Mouse (Mus musculus): Measurements from ENCODE around the gene Slc39a13. TPM values are rescaled to one million over a fixed set of nuclear protein-coding genes. Genes with fewer than 3 reads are reported as not detected.

Slc39a13 gene
- polyA plus RNA-seq, 1 experiment from 2014 or later, result 18.9 TPM

DNA sequence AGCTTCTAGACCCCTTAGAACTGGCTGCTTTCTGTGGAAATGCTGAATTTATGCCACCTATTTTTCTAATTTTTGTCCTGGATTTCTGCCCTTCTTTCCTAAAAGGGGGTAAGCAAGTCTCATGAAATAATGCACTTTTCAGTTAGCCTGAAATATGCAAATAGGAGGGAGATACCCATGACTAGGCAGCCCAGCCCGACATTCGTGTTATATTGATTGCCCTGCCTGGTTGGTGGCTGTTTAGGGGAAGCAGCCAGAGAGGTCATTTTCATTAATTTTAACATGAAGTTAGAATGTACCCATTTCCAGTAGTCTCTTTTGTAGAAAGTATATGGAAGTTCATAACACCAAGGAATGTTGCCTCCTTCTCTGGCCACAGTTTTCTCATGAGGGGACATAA is 56.3 kb downstream of the Slc39a13 start:
- no peaks in the 10 kb centered on the region for H3K27me3 ChIP-seq (ENCODE audit: control insufficient read depth, insufficient read depth, low read length)
- H3K36me3 ChIP-seq (ENCODE audit: control insufficient read depth, insufficient read depth, low read length), result peaks cover 14% of the 10 kb centered on the region
- no peak overlapping the region for H3K4me3 ChIP-seq (ENCODE audit: low read depth, low read length)
- no peaks in the 10 kb centered on the region for H3K9me3 ChIP-seq (ENCODE audit: control insufficient read depth, low read length)
- H3K4me2 ChIP-seq, result no peak overlapping the region
- 83% methylated on average over 2 of the region's 2 CpGs for WGBS
- H3K27ac ChIP-seq (ENCODE audit: low read depth, low read length), result no peak overlapping the region
- H3K4me1 ChIP-seq (ENCODE audit: control insufficient read depth, insufficient read depth, low read length), result no peaks in the 10 kb centered on the region
- no peak overlapping the region for H3K9ac ChIP-seq (ENCODE audit: low read length)
- no peak for ATAC-seq (ENCODE audit: low FRiP score)
- DNase-seq (ENCODE audit: low spot score, missing footprints), result no peak

Other genes starting within 250 kb of the Slc39a13 start
- gene Mtch2, start 223.3 kb downstream of the Slc39a13 start, polyA plus RNA-seq (2014; fragmentation: Nextera tagmentation; extraction: Ambion mirVana), result 257 and 260 TPM in 2 replicates
- gene C1qtnf4, start 184.6 kb downstream of the Slc39a13 start, polyA plus RNA-seq (2014; fragmentation: Nextera tagmentation; extraction: Ambion mirVana), result 12.3 and 13.1 TPM in 2 replicates
- 45.3 and 48.8 TPM in 2 replicates for gene Kbtbd4, start 165.7 kb downstream of the Slc39a13 start, polyA plus RNA-seq (2014; fragmentation: Nextera tagmentation; extraction: Ambion mirVana)
- 200 and 204 TPM in 2 replicates for gene Ndufs3, start 165.6 kb downstream of the Slc39a13 start, polyA plus RNA-seq (2014; fragmentation: Nextera tagmentation; extraction: Ambion mirVana)
- 99.8 and 103 TPM in 2 replicates for gene Celf1, start 130.0 kb downstream of the Slc39a13 start, polyA plus RNA-seq (2014; fragmentation: Nextera tagmentation; extraction: Ambion mirVana)
- gene Rapsn, start 34.8 kb downstream of the Slc39a13 start, polyA plus RNA-seq (2014; fragmentation: Nextera tagmentation; extraction: Ambion mirVana), result 0.63 and 0.98 TPM in 2 replicates
- 364 and 369 TPM in 2 replicates for gene Psmc3, start 16.4 kb downstream of the Slc39a13 start, polyA plus RNA-seq (2014; fragmentation: Nextera tagmentation; extraction: Ambion mirVana)
- gene Spi1, start 12.0 kb upstream of the Slc39a13 start, polyA plus RNA-seq (2014; fragmentation: Nextera tagmentation; extraction: Ambion mirVana), result 4.0 and 4.5 TPM in 2 replicates
- gene Mybpc3, start 47.7 kb upstream of the Slc39a13 start, polyA plus RNA-seq (2014; fragmentation: Nextera tagmentation; extraction: Ambion mirVana), result not detected in 2 replicates
- gene Madd, start 113.4 kb upstream of the Slc39a13 start, polyA plus RNA-seq (2014; fragmentation: Nextera tagmentation; extraction: Ambion mirVana), result 16.9 and 17.3 TPM in 2 replicates
- 1.7 and 1.9 TPM in 2 replicates for gene Nr1h3, start 132.4 kb upstream of the Slc39a13 start, polyA plus RNA-seq (2014; fragmentation: Nextera tagmentation; extraction: Ambion mirVana)
- 34.6 and 38.8 TPM in 2 replicates for gene Acp2, start 132.5 kb upstream of the Slc39a13 start, polyA plus RNA-seq (2014; fragmentation: Nextera tagmentation; extraction: Ambion mirVana)
- 7.9 and 8.2 TPM in 2 replicates for gene Ddb2, start 166.6 kb upstream of the Slc39a13 start, polyA plus RNA-seq (2014; fragmentation: Nextera tagmentation; extraction: Ambion mirVana)
- 20.9 and 24.3 TPM in 2 replicates for gene Pacsin3, start 185.5 kb upstream of the Slc39a13 start, polyA plus RNA-seq (2014; fragmentation: Nextera tagmentation; extraction: Ambion mirVana)
- gene Arfgap2, start 194.6 kb upstream of the Slc39a13 start, polyA plus RNA-seq (2014; fragmentation: Nextera tagmentation; extraction: Ambion mirVana), result 85.7 and 86.6 TPM in 2 replicates